Mouse (Mus musculus) thymus, postnatal 14 days (tissue): ENCODE measurements around the gene Nek7.

Experiments
- DNase-seq: peaks from one replicate; pipeline ENCODE4 v3.0.0; 2021

Nek7 gene

DNA sequence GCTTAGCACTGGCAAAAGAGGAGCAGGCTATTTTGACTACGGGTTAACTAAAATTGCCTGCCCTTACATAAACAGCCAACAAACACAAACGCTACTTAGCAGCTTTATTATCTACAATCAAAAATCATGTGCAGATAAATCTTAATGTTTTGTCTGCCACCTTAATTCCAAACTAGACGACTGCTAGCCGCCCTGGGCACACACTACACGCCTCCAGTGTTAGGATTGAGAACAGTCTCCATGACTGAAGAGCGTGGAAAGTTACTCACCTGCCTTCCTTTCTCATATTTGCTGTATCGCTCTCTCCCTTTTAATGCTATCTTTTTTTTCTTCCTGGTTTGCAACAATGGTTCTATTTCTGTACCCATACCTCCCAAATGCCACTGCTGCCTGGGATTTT lies 12.1 kb downstream of the Nek7 start:
- no peak for DNase-seq

DNA sequence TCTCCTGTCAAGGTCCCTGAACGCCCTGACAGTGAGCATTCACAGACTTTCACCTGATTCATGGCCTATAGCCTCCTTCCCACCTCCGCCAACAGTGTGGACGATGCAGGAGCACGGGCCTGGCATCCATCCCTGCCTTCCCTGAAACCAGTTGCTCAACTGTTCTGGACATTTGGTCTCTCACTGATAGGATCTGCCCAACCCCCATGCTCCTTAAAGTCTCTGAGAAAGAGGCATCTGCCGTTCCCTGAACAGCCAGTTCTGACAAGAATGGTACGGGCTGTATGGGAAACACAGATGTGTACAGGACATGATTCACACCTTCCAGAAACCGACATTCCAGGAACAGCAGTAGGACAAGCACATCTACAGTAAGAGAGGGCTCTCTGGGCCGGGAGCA lies 13.2 kb downstream of the Nek7 start:
- DNase-seq, result no peak

DNA sequence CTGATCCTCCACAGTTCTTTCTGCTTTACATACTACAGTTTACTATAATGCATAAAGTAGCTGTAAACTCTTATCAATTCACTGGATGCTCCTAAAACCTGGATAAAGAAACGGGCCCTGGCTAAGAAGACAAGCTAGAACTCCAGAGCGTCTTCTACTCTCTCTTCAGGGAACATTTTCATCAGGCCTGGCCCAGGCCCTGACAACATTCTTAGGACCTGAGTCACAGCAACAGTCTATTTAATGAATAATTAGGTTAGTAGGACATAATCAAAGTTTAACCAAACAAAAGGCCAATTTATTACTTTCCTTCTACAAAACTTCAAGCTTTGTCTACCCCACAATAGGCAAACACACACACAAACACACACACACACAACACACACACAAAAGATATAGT lies 15.2 kb downstream of the Nek7 start:
- no peak for DNase-seq

DNA sequence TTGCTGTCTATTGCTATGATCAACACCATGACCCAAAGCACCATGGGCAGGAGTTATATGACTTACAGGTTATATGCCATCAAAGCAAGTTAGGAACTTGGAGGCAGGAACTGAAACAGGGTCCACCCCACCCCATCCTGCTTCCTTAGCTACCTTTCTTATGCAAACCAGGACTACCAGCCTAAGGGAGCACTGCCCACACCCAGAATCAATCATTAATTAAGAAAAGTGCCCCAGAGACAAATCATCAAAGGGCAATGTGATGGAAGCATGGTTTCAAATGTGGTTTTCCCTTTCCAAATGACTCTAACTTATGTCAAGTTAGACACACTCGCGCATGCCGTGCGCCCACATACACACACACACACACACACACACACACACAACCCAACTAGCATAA lies 16.0 kb downstream of the Nek7 start:
- DNase-seq, result no peak

DNA sequence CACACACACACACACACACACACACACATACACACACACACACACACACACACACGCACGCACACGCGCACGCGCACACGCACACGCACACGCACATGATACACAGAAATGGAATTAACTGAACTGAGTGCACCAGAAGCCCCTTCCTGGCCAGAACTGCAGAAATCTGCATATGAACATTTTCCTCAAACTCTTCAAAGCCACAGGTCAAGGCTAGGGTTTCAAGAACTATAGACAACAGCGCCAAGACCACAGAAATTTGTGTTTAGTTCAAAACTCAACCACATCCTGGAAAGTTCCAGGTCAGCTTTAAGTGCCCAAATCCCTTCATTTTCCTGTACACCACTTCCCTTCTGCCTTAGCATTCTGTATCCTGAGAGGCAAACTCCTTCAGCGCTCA lies 21.9 kb downstream of the Nek7 start:
- DNase-seq, result no peak

DNA sequence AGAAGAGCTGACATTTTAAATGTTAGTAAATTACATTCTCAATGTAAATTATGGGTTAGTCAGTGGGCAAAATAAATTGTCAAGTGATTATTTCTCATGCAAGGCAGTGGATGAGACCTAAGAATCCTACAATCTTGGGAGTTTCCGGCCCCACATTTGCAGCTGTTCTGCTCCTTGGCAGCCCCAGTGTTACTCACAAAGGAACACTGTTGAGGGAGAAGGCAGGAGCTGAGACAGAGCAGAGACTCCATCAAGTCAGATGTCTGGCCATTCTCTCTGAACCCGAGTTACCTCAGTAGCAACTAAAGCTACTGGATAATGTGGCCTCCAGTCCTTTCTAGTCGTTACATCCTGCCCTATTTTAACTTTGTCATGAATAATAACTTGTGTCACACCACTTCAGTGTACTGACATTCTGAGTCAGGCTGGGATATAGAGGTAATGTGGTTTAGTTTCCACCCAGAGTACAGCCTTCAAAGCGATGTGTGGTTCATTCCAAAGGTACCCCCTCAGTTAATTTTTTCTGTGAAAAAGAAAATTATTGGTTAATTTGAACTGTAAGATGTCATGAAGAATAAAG lies 23.7 kb downstream of the Nek7 start:
- no peak for DNase-seq

DNA sequence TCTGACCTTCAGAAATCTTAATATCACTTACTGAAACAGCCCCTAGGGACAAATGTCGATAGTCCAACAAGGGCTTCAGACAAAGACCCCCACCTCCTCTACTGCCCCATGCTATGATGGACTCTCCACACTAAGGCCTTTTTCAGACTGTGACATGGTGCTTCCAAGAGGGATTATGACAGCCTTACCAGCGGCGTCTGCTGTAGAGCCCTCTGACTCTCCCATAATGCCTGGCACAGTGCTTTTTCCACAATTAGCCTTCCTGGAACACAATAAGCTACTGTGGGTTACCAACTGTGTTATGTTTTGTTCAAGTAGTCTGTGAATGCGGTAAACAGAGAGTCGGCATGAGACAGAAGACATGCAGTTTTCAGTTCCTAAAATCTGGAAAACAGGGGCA lies 25.0 kb downstream of the Nek7 start:
- DNase-seq, result no peak

DNA sequence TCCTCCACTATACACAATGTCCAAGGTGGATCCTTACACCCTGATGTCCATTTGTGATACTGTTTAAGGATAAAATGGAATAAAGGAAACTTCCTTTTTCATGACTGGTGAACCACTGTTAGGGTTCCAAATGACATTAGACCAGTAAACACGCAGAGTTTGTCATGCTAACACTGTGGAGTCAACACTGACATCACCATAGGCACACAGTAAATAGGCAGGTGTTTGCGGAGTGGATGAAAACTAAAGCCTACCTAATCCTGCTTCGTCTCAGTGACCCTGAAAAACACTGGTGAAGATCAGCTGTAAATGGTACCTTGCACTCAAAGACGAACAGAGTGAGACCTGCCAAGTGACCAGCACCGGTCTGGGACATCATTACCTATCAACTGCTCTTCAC lies 26.0 kb downstream of the Nek7 start:
- DNase-seq, result no peak

DNA sequence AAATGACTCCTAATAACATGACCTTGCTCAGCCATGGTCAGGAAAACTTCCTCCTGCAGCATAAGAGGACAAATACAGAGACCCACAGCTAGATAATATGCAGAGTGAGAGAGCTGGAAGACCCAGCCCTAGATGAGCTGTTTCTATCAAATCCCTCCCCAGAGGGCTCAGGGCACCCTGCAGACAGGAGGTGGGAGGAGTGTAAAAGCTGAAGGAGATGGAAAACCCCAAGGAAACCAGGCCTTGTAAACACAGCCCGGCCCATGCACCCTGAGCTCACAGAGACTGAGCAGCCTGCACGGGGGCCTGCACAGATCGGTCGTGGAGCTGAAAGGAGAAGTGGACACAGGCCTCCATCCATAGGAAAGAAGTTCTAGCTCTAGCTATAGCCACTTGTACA lies 27.5 kb downstream of the Nek7 start:
- DNase-seq, result no peak

DNA sequence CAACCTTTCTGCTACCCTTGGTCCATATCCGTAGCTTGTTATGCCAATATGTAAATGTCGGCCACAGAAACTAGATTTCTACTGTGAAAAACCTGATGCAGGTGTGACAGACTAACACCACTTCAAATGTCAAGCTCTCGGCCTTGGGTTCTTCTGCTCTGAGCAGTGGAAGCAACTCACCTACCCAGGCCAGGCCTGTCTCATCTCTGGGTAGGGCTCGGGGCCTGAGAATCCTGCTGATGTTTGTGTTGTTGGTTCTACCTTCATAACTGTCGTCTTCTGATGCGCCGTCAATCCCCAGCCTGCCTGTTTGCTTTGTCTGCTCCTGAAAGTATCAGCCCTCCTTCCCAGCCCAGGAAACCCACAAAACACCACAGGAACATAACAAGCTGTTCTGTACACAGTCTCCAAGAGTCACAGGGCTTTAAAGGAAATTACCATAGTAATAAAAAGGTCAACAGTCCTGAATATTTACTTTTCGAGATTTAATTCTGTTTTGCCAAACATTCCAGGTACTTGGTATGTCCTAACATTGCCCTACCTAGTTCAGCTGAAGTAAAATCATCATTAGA lies 29.4 kb downstream of the Nek7 start:
- no peak for DNase-seq

DNA sequence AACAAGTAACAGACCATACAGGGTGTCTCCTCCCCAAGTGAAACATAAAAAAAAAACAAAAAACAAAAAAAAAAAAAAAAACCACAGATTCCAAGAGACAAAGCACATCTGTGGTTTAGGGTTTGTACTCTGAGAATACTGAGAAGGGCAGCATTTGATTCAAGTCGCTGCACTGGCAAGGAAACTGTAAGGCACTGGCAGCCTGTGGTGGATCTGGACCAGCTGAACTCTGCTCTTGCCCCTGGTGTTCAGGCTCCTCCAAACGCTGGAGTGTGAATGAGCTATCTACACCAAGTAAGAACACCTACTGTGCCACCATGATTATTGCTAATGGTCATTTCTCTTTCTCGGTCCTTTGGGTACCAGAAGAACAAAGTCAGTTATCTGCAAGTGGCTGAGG lies 30.8 kb downstream of the Nek7 start:
- DNase-seq, result no peak

DNA sequence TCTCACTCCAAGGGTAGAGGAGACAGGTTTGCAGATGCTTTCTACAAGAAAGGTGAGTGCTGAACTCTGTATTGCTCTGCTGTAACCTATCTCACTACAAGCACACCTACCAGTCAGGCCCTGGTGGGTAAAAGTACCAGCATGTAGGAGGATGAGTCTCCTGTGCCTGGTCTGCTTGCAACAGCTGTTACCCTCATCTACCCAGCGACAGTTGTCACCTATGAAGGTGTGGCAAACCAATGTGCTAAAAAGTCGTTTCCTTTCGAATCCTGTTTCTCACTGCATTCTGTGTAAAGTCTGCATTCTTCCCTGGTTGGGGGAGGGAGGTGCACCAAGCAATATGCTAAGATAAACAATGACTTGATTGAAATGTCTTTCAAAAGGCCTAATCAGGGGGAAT lies 32.1 kb downstream of the Nek7 start:
- DNase-seq, result no peak

DNA sequence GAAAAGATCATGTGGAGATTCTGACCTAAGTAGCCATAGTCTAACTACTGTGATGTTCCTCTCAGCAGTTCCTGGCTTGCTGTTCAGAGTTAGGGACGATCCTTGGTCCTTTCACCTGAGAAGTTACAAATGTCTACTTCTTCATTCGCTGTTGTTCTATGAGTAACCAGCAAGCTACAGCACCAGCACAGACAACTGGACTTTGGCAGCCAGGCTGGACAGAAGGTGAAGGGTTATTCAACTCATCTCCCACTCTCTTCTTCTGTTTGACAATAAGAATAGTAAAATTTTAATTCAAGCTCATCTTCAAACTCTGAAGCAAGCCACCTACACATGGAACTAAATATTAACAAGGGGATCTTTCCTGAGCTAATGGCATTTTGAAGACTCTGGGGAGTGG lies 33.0 kb downstream of the Nek7 start:
- DNase-seq, result no peak

DNA sequence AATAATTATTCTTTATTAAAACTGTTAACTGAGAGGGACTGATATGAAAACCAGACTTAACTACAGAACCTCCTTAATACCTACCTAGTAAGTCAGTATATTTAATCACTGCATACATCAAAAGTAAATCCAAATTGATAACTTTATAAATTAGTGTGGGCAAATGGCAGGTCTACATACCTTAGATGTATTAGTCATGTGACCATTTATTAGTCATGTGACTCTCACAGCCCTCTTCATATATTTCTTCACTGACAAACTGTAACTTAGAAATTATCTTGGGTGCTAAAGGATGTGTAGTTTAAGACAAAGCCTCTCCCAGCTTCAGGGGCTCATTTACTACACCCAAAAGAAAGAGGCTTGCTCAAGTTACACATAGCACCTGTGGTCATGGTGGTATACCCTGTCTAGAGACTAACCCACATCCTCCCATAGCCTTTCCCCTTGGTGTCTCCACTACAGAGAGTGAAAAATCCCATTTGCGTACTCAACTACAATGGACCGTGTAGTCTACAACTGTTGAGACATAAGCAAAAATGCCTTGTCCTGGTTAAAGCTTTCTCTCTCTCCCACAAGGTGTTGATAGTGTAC lies 35.4 kb downstream of the Nek7 start:
- no peak for DNase-seq

DNA sequence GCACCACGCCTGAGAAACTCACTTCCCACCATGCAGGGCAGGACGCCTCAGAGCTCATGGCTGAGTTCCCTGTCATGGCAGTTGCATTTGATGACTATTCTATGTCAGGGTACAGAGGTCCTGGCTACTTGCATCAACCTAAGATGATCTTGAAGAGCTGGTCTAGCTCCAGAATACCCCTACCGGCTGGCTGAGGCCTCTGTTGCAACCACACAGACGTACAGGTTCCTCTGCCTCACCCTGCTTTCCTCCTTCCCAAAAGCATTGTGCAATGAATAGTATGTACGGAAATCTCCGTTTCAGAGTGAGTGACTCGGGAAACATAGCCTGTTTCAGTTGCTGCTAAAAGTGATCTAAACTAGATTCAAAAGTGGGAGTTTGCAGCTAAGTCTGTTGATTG lies 37.7 kb downstream of the Nek7 start:
- DNase-seq, result no peak

DNA sequence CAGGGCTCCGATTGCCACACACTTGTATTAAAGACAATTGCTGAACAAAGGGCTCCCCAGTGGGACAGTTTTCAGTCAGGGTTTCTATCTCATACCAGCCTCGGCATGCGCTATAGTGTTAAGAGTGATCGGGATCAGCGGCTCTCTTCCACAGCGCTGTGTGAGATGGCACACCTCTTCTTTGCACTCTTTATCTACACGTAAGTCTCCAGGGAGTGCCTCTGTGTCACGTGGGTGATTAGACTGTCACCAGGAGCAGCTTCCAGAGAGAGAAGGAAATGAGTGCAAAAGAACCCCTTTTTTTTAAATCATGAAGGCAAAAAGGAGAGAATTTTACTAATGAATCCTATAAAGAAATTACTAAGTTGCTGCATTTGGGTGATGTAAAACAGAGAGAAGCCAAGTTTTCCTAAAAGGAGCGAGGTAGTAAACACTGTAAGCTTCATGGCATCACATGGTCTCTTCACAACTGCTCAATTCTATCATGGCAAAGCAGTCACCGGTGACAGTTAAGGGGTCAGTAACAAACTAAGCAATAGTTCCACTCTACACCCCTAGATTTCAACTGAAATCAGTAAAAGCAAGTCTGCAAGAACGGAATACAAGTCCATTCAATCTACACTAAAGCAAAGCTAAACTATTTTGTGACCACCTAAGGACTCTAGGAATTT lies 40.0 kb downstream of the Nek7 start:
- DNase-seq, result no peak

DNA sequence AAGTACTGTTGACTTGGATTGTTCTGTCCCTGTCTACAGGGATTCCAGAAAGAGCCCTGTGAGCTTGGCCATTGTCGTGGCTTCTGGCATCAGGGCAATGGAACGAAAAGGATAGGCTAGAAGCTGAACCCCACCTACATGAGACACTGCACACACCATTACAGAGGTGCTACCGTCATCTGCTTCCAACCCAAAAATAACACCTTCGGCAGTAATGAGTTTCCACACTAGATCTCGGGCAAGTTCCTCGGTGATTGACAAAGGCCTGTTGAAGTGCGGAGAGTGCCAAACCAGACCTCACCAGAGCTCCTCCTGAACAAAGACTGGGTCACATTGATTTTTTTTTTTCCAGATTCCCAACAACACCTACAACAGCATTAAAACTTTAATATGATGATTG lies 40.7 kb downstream of the Nek7 start:
- no peak for DNase-seq

DNA sequence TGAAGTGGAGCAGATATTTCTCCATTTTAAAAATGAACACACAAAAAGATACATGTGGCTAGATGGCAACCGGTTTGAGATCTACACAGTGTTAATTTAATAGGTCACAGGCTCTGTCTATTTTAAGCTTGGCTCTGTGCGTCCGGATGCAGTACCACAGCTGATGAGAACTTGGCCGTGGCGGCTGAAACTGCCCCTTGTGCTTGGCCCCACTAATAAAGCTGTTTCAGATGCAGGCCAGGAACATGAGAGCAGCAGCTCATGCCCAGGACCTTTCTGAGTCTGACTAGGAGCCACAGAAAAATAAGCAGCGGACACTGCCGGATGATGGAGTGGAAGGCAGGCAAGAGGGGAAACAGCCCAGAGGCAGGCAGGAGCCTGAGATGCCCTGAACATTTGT lies 43.1 kb downstream of the Nek7 start:
- DNase-seq, result no peak

DNA sequence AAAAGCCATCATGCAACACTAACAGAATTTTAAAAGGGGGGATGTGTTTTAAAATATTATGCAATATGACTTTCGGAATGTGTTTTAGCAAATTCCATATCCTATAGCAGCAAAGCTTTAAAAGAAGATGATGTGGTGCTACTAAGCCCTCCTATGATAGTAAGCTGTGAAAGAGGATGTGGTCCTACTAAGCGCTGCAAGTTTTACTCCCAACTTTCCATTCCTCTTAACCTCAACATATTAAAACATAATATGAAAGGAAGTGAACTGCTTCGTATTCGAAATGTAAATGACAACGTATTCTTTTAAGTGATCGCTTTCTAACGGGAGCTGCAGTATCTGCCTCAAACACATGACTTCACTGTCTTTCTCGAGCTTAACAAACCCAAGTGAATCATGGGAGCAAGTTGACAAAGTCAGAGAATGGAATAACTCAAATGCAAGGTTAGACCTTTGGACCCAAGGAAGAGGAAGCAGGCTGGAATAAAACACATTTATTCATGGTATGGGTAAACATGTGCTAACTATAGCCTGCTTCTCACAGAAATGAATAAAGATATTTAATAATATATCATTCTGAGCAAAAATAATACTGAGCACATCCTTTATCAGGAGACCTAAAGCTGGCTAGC lies 43.8 kb downstream of the Nek7 start:
- no peak for DNase-seq

DNA sequence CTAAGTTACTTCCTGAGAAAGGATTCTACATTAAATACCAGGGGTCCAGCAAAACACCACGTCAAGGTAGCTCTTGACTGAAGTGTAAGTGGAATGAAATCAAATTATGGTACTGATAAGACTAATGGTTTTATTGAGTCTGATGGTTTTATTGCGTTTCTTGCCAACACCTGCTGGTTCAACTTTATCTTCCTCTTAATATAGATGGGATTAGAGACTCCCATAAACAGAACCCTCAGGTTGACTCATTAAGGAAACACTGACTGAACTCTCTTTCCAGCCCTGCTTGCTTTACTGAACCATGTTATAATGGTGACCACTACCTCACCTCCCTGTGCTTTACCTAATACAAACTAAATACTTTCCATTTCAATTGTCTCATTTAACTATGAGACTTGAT lies 44.3 kb downstream of the Nek7 start:
- no peak for DNase-seq

DNA sequence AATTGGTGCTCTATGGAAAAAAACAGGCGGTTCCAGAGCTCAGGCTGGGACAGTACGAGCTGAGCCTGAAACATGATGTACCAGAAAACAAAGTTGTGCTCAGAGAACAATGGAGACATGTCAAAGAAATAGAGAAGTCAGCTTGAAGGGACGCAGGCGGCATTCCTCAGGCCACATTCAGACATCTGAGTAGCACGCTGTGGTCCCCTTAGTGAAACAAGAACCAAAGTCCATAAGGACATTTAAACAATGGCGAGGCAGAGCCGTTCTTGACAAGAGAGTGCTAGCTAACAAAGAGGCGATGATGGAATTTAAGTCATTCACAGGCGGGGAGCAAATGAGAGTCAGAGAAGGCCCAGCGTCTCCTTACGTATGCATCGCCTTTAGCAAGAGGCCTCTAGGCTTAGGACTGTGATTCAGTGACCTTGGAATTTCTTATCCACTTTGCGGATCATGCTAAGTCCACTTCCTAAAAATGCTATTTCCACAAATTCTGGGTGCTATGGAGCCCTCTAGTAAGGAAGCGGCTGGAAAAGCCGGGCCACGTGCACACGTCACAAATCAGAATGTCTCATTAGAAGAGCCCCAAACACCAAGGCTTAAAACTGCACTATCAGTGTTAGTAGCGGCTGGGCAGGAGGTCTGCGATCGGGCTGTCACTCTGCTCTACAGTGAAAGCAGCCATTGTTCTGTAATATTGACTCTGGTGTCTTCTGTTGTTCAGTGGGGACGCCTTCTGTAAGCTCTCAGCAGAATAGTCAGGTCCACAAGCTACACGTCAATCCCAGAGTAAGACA lies 48.2 kb downstream of the Nek7 start:
- DNase-seq, result no peak

DNA sequence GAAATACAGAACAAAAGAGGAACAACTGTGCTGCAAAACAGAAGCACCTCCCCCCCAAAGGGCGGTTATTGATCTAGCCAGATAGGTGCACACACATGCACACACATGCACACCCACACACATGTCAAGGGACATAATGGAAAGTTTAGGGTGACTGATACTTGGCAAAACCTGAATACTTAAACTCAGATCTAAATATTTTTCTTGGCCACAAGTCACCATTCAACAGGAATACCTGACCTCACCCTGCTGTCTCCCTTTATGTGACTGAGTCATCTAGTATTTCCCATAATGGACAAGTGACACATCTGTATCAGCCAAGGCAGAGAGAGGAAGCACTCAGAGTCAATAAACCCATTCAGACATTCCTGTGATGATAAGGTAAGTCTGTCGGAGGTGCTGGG lies 48.9 kb downstream of the Nek7 start:
- DNase-seq, result no peak
